Mouse (Mus musculus) hindbrain, embryonic 12.5 days (tissue): ENCODE results near the gene Pcdh15. TPM values are rescaled to one million over a fixed set of nuclear protein-coding genes. Genes with fewer than 3 reads are reported as not detected.

Experiments used
- ATAC-seq: fragments of 200-750 bp; cut with Nextera tagmentation; 2 replicates; pipeline ENCODE4 v1.8.0; 2017; ENCODE audit warnings: moderate TSS enrichment; ENCODE audit not compliant: low FRiP score
- H3K27ac ChIP-seq: fragments of 300-500 bp; sonication (generic); 2 replicates; pipeline ENCODE4 v1.5.1; 2016; ENCODE audit warnings: mild to moderate bottlenecking
- H3K27me3 ChIP-seq: fragments of 300-500 bp; sonication (generic); 2 replicates; pipeline ENCODE4 v1.6.1; 2016; ENCODE audit warnings: mild to moderate bottlenecking
- H3K36me3 ChIP-seq: fragments of 300-500 bp; sonication (generic); 2 replicates; pipeline ENCODE4 v1.6.1; 2016; ENCODE audit warnings: mild to moderate bottlenecking
- H3K4me1 ChIP-seq: fragments of 300-500 bp; sonication (generic); 2 replicates; pipeline ENCODE4 v1.6.1; 2016
- H3K4me2 ChIP-seq: fragments of 300-500 bp; sonication (generic); replicated peaks from 2 replicates; pipeline ENCODE4 v1.6.1; 2016; ENCODE audit warnings: mild to moderate bottlenecking
- H3K4me3 ChIP-seq: fragments of 300-500 bp; sonication (generic); 2 replicates; pipeline ENCODE4 v1.5.1; 2016; ENCODE audit warnings: mild to moderate bottlenecking
- H3K9ac ChIP-seq: fragments of 300-500 bp; sonication (generic); 2 replicates; pipeline ENCODE4 v1.6.1; 2016; ENCODE audit warnings: mild to moderate bottlenecking, moderate library complexity
- H3K9me3 ChIP-seq: fragments of 300-500 bp; sonication (generic); replicated peaks from 2 replicates; pipeline ENCODE4 v1.6.1; 2016; ENCODE audit warnings: mild to moderate bottlenecking
- WGBS: fragments of 180-500 bp; shearing (Covaris S2); methylation state at CpG from one replicate; pipeline ENCODE4 v1.1.7; 2016; 5-methylcytosine and 5-hydroxymethylcytosine counted together
- polyA plus RNA-seq: library from polyadenylated mRNA; unstranded; fragments of >200 nt; fragmentation: Nextera tagmentation; extraction: Ambion mirVana; gene quantifications from 2 replicates; pipeline ENCODE4 v1.2.1, GENCODE M21; 2016

Gene Pcdh15
- polyA plus RNA-seq, 1 experiment from 2014 or later = 4.9 TPM

- H3K9ac ChIP-seq = no peak overlapping the region
Observed at GRCm38 (mm10) chr10:73400426-73400825, 301.3 kb downstream of the Pcdh15 start.

DNA sequence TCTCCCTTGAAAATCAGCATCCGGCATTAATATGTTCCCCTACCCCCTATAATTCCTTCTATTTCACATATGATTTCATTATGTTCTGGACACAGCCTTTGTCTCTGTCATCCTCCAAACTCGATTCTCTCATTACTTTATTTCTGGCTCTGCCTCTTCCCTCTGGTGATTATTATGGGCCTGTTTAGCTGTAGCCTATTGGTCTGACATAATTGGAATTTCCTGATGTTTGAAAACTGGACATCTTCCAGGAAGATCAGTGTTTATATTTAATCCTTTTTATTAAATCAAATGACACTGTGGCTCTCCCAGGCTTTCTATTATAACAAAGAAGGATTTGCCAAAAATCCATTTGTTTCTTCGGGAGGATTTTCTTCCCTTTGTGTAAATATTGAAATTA, 326.3 kb downstream of the Pcdh15 start:
- no peak for ATAC-seq
- H3K4me2 ChIP-seq = no peak overlapping the region

More at GRCm38 (mm10) chr10:73400426-73400825, 301.3 kb downstream of the Pcdh15 start:
- H3K4me2 ChIP-seq = no peak overlapping the region
- H3K27ac ChIP-seq = no peak overlapping the region
- H3K4me1 ChIP-seq = no peaks in the 10 kb centered on the region
- no peaks in the 10 kb centered on the region for H3K9me3 ChIP-seq
- H3K27me3 ChIP-seq = no peaks in the 10 kb centered on the region
- no peak overlapping the region for H3K4me3 ChIP-seq
- no peaks in the 10 kb centered on the region for H3K36me3 ChIP-seq
- no peak for ATAC-seq
- WGBS = 95% methylated on average over 1 of the region's 1 CpGs

DNA sequence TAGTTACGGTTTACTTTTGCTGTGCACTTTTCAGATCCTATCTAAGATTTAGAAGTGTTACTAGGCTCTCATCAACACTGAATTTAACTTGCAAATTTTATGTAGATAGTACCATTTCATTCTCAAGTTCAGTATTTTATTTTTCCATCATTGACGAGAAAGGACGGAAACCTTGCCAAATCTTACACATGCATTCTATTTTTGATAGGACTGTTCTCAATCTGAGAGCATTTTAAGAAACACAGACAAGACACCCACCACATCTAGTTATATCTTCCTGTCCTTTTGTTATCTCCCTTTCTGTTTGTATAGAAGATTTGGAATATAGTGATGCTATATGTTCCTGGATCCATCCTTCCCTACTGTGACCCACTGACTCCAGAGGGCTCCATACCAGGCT, 332.2 kb downstream of the Pcdh15 start:
- H3K4me3 ChIP-seq = no peak overlapping the region
- ATAC-seq = no peak
- H3K4me2 ChIP-seq = no peak overlapping the region
- 96% methylated on average over 3 of the region's 3 CpGs for WGBS
- H3K4me1 ChIP-seq = no peaks in the 10 kb centered on the region
- no peak overlapping the region for H3K9ac ChIP-seq
- no peaks in the 10 kb centered on the region for H3K9me3 ChIP-seq
- H3K36me3 ChIP-seq = no peaks in the 10 kb centered on the region
- H3K27ac ChIP-seq = no peak overlapping the region
- H3K27me3 ChIP-seq = no peaks in the 10 kb centered on the region

More for the DNA sequence above, 326.3 kb downstream of the Pcdh15 start:
- Histone ChIP-seq H3K9me3 (no peaks in the 10 kb centered on the region), H3K4me1 (no peaks in the 10 kb centered on the region), H3K27ac (no peak overlapping the region), H3K4me3 (no peak overlapping the region), H3K36me3 (no peaks in the 10 kb centered on the region), H3K9ac (no peak overlapping the region), H3K27me3 (no peaks in the 10 kb centered on the region)
- WGBS = 80% methylated on average over 3 of the region's 3 CpGs

GRCm38 (mm10) chr10:73484082-73484481, 384.9 kb downstream of the Pcdh15 start:
- H3K4me1 ChIP-seq = no peaks in the 10 kb centered on the region
- no peaks in the 10 kb centered on the region for H3K9me3 ChIP-seq
- H3K4me3 ChIP-seq = no peak overlapping the region
- no peak overlapping the region for H3K4me2 ChIP-seq
- no peak for ATAC-seq
- 45% methylated on average over 2 of the region's 2 CpGs for WGBS
- no peaks in the 10 kb centered on the region for H3K27me3 ChIP-seq
- H3K36me3 ChIP-seq = no peaks in the 10 kb centered on the region
- no peak overlapping the region for H3K27ac ChIP-seq
- H3K9ac ChIP-seq = no peak overlapping the region

- 73% methylated on average over 5 of the region's 5 CpGs for WGBS
- Histone ChIP-seq H3K4me2 (no peak overlapping the region), H3K4me1 (no peaks in the 10 kb centered on the region), H3K4me3 (no peak overlapping the region), H3K27ac (no peak overlapping the region), H3K9ac (no peak overlapping the region), H3K9me3 (no peaks in the 10 kb centered on the region), H3K27me3 (no peaks in the 10 kb centered on the region), H3K36me3 (no peaks in the 10 kb centered on the region)
- no peak for ATAC-seq
Observed at GRCm38 (mm10) chr10:73491654-73492053, 392.5 kb downstream of the Pcdh15 start.

GRCm38 (mm10) chr10:73514846-73515245, 415.7 kb downstream of the Pcdh15 start:
- no peak overlapping the region for H3K27ac ChIP-seq
- no peaks in the 10 kb centered on the region for H3K9me3 ChIP-seq
- ATAC-seq = no peak
- no peak overlapping the region for H3K9ac ChIP-seq
- H3K4me3 ChIP-seq = no peak overlapping the region
- H3K36me3 ChIP-seq = no peaks in the 10 kb centered on the region
- no peaks in the 10 kb centered on the region for H3K4me1 ChIP-seq
- WGBS = 84% methylated on average over 3 of the region's 3 CpGs
- H3K27me3 ChIP-seq = no peaks in the 10 kb centered on the region
- no peak overlapping the region for H3K4me2 ChIP-seq

DNA sequence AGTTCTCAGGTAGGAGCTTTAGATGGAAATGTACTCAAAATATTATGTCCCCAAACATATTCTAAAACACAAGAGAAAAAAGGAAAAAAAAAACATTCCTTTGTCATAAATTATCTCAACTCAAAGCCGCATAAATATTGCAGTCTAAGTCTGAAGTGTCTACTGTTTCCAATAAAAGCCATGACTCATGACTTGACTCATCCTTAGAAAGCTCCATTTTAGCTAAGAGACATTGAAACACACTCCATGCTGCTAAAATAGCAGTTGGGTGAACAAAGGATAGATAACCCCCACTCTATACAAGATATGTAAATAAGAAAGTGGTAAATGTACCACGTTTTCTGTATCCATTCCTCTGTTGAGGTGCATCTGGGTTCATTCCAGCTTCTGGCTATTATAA, 416.6 kb downstream of the Pcdh15 start:
- Histone ChIP-seq H3K4me1 (no peaks in the 10 kb centered on the region), H3K9ac (no peak overlapping the region), H3K9me3 (no peaks in the 10 kb centered on the region), H3K27ac (no peak overlapping the region), H3K4me2 (no peak overlapping the region), H3K4me3 (no peak overlapping the region), H3K36me3 (no peaks in the 10 kb centered on the region), H3K27me3 (no peaks in the 10 kb centered on the region)
- 69% methylated on average over 2 of the region's 2 CpGs for WGBS
- ATAC-seq = no peak

DNA sequence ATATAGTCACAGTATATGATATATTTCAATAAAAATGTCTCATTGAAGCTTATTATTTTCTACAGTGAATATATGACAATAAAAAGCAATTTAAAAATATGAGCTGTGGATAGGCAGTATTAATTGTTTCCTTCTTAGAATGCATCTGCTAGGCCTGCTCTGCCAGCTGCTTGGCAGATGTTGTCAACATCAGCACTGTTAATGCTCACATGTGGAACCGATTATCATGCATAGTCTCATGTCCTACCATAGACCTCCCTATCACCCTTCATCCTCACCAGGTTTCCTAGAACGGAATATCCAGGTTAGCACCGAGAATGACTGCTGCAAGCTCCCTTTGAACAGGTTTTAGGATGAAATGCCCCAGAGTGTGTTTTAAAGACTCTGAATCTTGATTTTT, 420.3 kb downstream of the Pcdh15 start:
- H3K4me3 ChIP-seq = no peak overlapping the region
- 84% methylated on average over 3 of the region's 3 CpGs for WGBS
- H3K27ac ChIP-seq = no peak overlapping the region
- ATAC-seq = no peak
- H3K4me2 ChIP-seq = no peak overlapping the region
- no peaks in the 10 kb centered on the region for H3K9me3 ChIP-seq
- no peaks in the 10 kb centered on the region for H3K4me1 ChIP-seq
- H3K36me3 ChIP-seq = no peaks in the 10 kb centered on the region
- H3K27me3 ChIP-seq = no peaks in the 10 kb centered on the region
- H3K9ac ChIP-seq = no peak overlapping the region

DNA sequence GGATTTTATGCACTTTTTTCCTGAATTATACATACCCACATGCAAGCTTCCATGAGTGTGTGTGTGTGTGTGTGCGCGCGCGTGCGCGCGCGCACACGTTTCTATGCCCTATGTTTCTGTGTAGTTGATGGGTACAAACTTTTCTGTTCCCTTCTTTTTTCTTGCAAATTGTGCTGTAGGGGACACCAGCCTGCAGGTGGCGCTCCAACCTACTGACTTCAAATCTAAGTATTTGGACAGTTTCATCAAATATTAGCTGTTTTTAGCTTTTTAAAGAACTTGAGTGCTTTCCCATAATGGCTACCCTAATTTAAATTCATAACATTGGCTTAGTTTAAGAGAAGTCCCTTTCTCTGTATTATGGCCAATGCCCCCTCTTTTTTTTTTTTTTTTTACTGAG, 453.7 kb downstream of the Pcdh15 start:
- H3K27ac ChIP-seq = no peak overlapping the region
- H3K9me3 ChIP-seq = no peaks in the 10 kb centered on the region
- H3K4me2 ChIP-seq = no peak overlapping the region
- ATAC-seq = no peak
- H3K4me1 ChIP-seq = no peaks in the 10 kb centered on the region
- H3K4me3 ChIP-seq = no peak overlapping the region
- H3K27me3 ChIP-seq = no peaks in the 10 kb centered on the region
- no peaks in the 10 kb centered on the region for H3K36me3 ChIP-seq
- 94% methylated on average over 10 of the region's 10 CpGs for WGBS
- no peak overlapping the region for H3K9ac ChIP-seq

DNA sequence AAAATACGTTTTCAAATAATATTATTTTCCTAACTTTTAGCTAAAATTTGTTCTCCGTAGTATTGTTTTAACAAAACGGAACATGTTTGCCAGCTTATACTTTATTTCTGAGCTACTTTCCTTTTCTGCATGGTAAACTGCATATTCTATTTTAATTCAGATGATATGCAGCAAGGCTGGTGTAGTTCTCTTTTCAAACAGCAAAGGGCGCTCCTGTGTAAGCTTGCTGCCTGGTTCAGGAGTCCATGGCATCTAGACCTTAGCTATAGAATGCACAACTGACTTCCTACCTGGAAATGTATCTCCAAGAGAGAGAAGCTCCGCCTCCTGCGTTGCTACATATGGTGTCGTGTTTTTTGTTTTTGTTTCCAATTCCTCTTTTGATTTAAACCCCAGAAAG, 465.1 kb downstream of the Pcdh15 start:
- Histone ChIP-seq H3K4me1 (no peaks in the 10 kb centered on the region), H3K4me2 (no peak overlapping the region), H3K9ac (no peak overlapping the region), H3K36me3 (no peaks in the 10 kb centered on the region), H3K4me3 (no peak overlapping the region), H3K27ac (no peak overlapping the region), H3K9me3 (no peaks in the 10 kb centered on the region), H3K27me3 (no peaks in the 10 kb centered on the region)
- ATAC-seq = no peak
- WGBS = 74% methylated on average over 7 of the region's 7 CpGs

DNA sequence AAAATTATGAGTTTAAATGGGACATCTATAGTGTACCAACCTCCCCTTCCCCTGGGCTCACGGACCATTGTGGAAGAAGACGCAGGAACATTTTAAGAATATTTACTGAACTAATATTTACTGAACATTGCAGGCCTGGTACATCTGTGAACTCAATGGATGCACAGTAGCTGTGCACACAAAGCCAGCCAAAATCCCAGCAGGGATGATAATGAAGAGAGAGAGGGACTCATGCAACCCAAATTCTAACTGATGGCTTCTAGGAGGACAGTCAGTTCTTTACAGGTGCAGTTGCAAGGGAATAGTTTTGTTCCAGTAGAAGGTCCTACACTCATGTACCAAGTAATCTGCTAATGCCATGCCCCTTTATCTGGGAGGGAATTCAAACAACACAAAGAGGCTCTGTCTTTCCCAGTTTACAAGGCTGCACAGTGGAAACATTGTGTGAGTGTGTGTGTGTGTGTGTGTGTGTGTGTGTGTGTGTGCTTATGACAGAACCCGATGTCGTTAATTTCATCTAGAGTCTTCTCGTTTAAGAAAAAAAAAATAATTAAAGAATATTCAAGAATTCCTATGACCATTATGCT, 475.7 kb downstream of the Pcdh15 start:
- Histone ChIP-seq H3K9me3 (no peaks in the 10 kb centered on the region), H3K4me3 (no peak overlapping the region), H3K27ac (no peak overlapping the region), H3K27me3 (no peaks in the 10 kb centered on the region), H3K36me3 (no peaks in the 10 kb centered on the region), H3K9ac (no peak overlapping the region), H3K4me2 (no peak overlapping the region), H3K4me1 (no peaks in the 10 kb centered on the region)
- ATAC-seq = no peak
- WGBS = 93% methylated on average over 5 of the region's 5 CpGs

DNA sequence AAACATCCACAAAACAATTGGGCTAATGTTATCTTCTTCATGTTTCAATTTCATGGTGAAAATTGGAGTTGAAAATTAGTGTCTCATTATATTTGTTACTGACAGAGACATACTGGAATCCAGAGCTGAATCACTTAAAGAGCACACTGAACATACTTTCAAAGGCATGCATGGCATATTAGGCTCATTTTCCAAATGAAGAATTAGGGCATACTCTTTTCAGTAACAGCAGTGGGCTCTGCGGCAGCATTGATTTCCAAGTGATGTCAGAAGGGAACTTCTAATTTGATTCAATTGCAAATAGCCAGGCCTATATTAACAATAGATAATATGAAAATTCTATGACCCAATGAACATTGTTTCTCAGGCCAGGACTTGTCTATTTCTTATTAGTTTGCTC, 568.4 kb downstream of the Pcdh15 start:
- 75% methylated on average over 1 of the region's 1 CpGs for WGBS
- Histone ChIP-seq H3K27ac (no peak overlapping the region), H3K4me3 (no peak overlapping the region), H3K9ac (no peak overlapping the region), H3K4me2 (no peak overlapping the region), H3K36me3 (no peaks in the 10 kb centered on the region), H3K9me3 (no peaks in the 10 kb centered on the region), H3K27me3 (no peaks in the 10 kb centered on the region), H3K4me1 (no peaks in the 10 kb centered on the region)
- no peak for ATAC-seq

- Histone ChIP-seq H3K27me3 (no peaks in the 10 kb centered on the region), H3K27ac (no peak overlapping the region), H3K4me3 (no peak overlapping the region), H3K4me2 (no peak overlapping the region), H3K9me3 (no peaks in the 10 kb centered on the region), H3K9ac (no peak overlapping the region), H3K4me1 (no peaks in the 10 kb centered on the region), H3K36me3 (no peaks in the 10 kb centered on the region)
- 71% methylated on average over 5 of the region's 5 CpGs for WGBS
- ATAC-seq = no peak
Observed at GRCm38 (mm10) chr10:73700519-73701286, 601.6 kb downstream of the Pcdh15 start.
